Mouse (Mus musculus): ENCODE measurements around the gene Epha7. TPM values are rescaled to one million over a fixed set of nuclear protein-coding genes. Genes with fewer than 3 reads are reported as not detected.
A peak's percentile ranks its signal among the peaks of the same experiment; 100 is the strongest.

The Epha7 gene
- polyA plus RNA-seq, 1 experiment from 2014 or later = 26.4 TPM

GRCm38 (mm10) chr4:28881271-28882044 lies 68.5 kb downstream of the Epha7 start:
- Histone ChIP-seq H3K27ac (ENCODE audit: low read depth, low read length) (no peak overlapping the region), H3K4me2 (ENCODE audit: low read length) (no peak overlapping the region), H3K27me3 (replicated peaks; ENCODE audit: control insufficient read depth, insufficient read depth, low read length) (no peaks in the 10 kb centered on the region), H3K9me3 (replicated peaks; ENCODE audit: control insufficient read depth, low read length) (no peaks in the 10 kb centered on the region), H3K4me1 (ENCODE audit: control insufficient read depth, insufficient read depth, low read length) (peaks cover 5% of the 10 kb centered on the region; the same call in 1 of the 2 replicates), H3K9ac (ENCODE audit: low read length) (no peak overlapping the region), H3K36me3 (ENCODE audit: control insufficient read depth, insufficient read depth, low read length) (no peaks in the 10 kb centered on the region), H3K4me3 (ENCODE audit: low read depth, low read length) (no peak overlapping the region)
- WGBS = 18% methylated on average over 5 of the region's 5 CpGs
- no peak for ATAC-seq
- peak; percentile 17 for DNase-seq (ENCODE audit: low spot score)

- Histone ChIP-seq H3K4me3 (ENCODE audit: low read depth, low read length) (no peak overlapping the region), H3K4me1 (ENCODE audit: control insufficient read depth, insufficient read depth, low read length) (no peaks in the 10 kb centered on the region), H3K9ac (ENCODE audit: low read length) (no peak overlapping the region), H3K4me2 (ENCODE audit: low read length) (no peak overlapping the region), H3K9me3 (replicated peaks; ENCODE audit: control insufficient read depth, low read length) (no peaks in the 10 kb centered on the region), H3K36me3 (ENCODE audit: control insufficient read depth, insufficient read depth, low read length) (no peaks in the 10 kb centered on the region), H3K27ac (ENCODE audit: low read depth, low read length) (no peak overlapping the region), H3K27me3 (replicated peaks; ENCODE audit: control insufficient read depth, insufficient read depth, low read length) (no peaks in the 10 kb centered on the region)
- DNase-seq (ENCODE audit: low spot score) (no peak), ATAC-seq (no peak; the same call in 1 of the 2 replicates)
- WGBS = 89% methylated on average over 5 of the region's 5 CpGs
These were observed 76.7 kb downstream of the Epha7 start for GRCm38 (mm10) chr4:28889630-28890029.

- ATAC-seq = no peak
- WGBS = 77% methylated on average over 3 of the region's 3 CpGs
- no peak overlapping the region for H3K27ac ChIP-seq (ENCODE audit: low read depth, low read length)
These were observed 77.2 kb downstream of the Epha7 start for GRCm38 (mm10) chr4:28890102-28890501.

GRCm38 (mm10) chr4:28895480-28895879 lies 82.5 kb downstream of the Epha7 start:
- peak; percentile 76 for DNase-seq (ENCODE audit: low spot score)
- WGBS = 67% methylated on average over 7 of the region's 7 CpGs
- Histone ChIP-seq H3K36me3 (ENCODE audit: control insufficient read depth, insufficient read depth, low read length) (no peaks in the 10 kb centered on the region), H3K4me1 (ENCODE audit: control insufficient read depth, insufficient read depth, low read length) (no peaks in the 10 kb centered on the region; the same call in 1 of the 2 replicates), H3K27me3 (replicated peaks; ENCODE audit: control insufficient read depth, insufficient read depth, low read length) (no peaks in the 10 kb centered on the region), H3K27ac (ENCODE audit: low read depth, low read length) (peak overlapping the region; percentile 46), H3K4me3 (ENCODE audit: low read depth, low read length) (no peak overlapping the region), H3K9me3 (replicated peaks; ENCODE audit: control insufficient read depth, low read length) (no peaks in the 10 kb centered on the region), H3K4me2 (ENCODE audit: low read length) (no peak overlapping the region), H3K9ac (ENCODE audit: low read length) (no peak overlapping the region)
- peak; percentile 87; the same call in 1 of the 2 replicates for ATAC-seq

More at GRCm38 (mm10) chr4:28890102-28890501, 77.2 kb downstream of the Epha7 start:
- no peaks in the 10 kb centered on the region for H3K27me3 ChIP-seq (replicated peaks; ENCODE audit: control insufficient read depth, insufficient read depth, low read length)
- H3K4me2 ChIP-seq (ENCODE audit: low read length) = no peak overlapping the region
- no peaks in the 10 kb centered on the region for H3K4me1 ChIP-seq (ENCODE audit: control insufficient read depth, insufficient read depth, low read length)
- no peaks in the 10 kb centered on the region for H3K9me3 ChIP-seq (replicated peaks; ENCODE audit: control insufficient read depth, low read length)
- no peaks in the 10 kb centered on the region for H3K36me3 ChIP-seq (ENCODE audit: control insufficient read depth, insufficient read depth, low read length)
- no peak for DNase-seq (ENCODE audit: low spot score)
- H3K9ac ChIP-seq (ENCODE audit: low read length) = no peak overlapping the region
- no peak overlapping the region for H3K4me3 ChIP-seq (ENCODE audit: low read depth, low read length)

GRCm38 (mm10) chr4:28899373-28899772 lies 86.4 kb downstream of the Epha7 start:
- no peak overlapping the region for H3K9ac ChIP-seq (ENCODE audit: low read length)
- H3K4me3 ChIP-seq (ENCODE audit: low read depth, low read length) = no peak overlapping the region
- H3K36me3 ChIP-seq (ENCODE audit: control insufficient read depth, insufficient read depth, low read length) = no peaks in the 10 kb centered on the region
- H3K9me3 ChIP-seq (replicated peaks; ENCODE audit: control insufficient read depth, low read length) = no peaks in the 10 kb centered on the region
- H3K27me3 ChIP-seq (replicated peaks; ENCODE audit: control insufficient read depth, insufficient read depth, low read length) = no peaks in the 10 kb centered on the region
- H3K4me2 ChIP-seq (ENCODE audit: low read length) = no peak overlapping the region
- WGBS = 75% methylated on average over 4 of the region's 4 CpGs
- H3K4me1 ChIP-seq (ENCODE audit: control insufficient read depth, insufficient read depth, low read length) = no peaks in the 10 kb centered on the region; the same call in 1 of the 2 replicates
- no peak overlapping the region for H3K27ac ChIP-seq (ENCODE audit: low read depth, low read length)
- no peak for DNase-seq (ENCODE audit: low spot score)
- no peak for ATAC-seq

GRCm38 (mm10) chr4:28899783-28900182 lies 86.9 kb downstream of the Epha7 start:
- H3K4me2 ChIP-seq (ENCODE audit: low read length) = no peak overlapping the region
- H3K4me3 ChIP-seq (ENCODE audit: low read depth, low read length) = no peak overlapping the region
- H3K36me3 ChIP-seq (ENCODE audit: control insufficient read depth, insufficient read depth, low read length) = no peaks in the 10 kb centered on the region
- no peak overlapping the region for H3K9ac ChIP-seq (ENCODE audit: low read length)
- 73% methylated on average over 11 of the region's 11 CpGs for WGBS
- DNase-seq (ENCODE audit: low spot score) (peak; percentile 49), ATAC-seq (no peak)
- no peaks in the 10 kb centered on the region; the same call in 1 of the 2 replicates for H3K4me1 ChIP-seq (ENCODE audit: control insufficient read depth, insufficient read depth, low read length)
- no peaks in the 10 kb centered on the region for H3K27me3 ChIP-seq (replicated peaks; ENCODE audit: control insufficient read depth, insufficient read depth, low read length)
- no peaks in the 10 kb centered on the region for H3K9me3 ChIP-seq (replicated peaks; ENCODE audit: control insufficient read depth, low read length)
- H3K27ac ChIP-seq (ENCODE audit: low read depth, low read length) = no peak overlapping the region

GRCm38 (mm10) chr4:28901496-28901895 lies 88.6 kb downstream of the Epha7 start:
- Histone ChIP-seq H3K4me2 (ENCODE audit: low read length) (no peak overlapping the region), H3K27ac (ENCODE audit: low read depth, low read length) (peak overlapping the region; percentile 5), H3K9ac (ENCODE audit: low read length) (no peak overlapping the region), H3K27me3 (replicated peaks; ENCODE audit: control insufficient read depth, insufficient read depth, low read length) (no peaks in the 10 kb centered on the region), H3K4me1 (ENCODE audit: control insufficient read depth, insufficient read depth, low read length) (no peaks in the 10 kb centered on the region; the same call in 1 of the 2 replicates), H3K4me3 (ENCODE audit: low read depth, low read length) (no peak overlapping the region), H3K36me3 (ENCODE audit: control insufficient read depth, insufficient read depth, low read length) (no peaks in the 10 kb centered on the region), H3K9me3 (replicated peaks; ENCODE audit: control insufficient read depth, low read length) (no peaks in the 10 kb centered on the region)
- peak; percentile 76 for ATAC-seq
- DNase-seq (ENCODE audit: low spot score) = peak; percentile 67
- 44% methylated on average over 5 of the region's 5 CpGs for WGBS

- Histone ChIP-seq H3K4me2 (ENCODE audit: low read length) (no peak overlapping the region), H3K27ac (ENCODE audit: low read depth, low read length) (peak overlapping the region; percentile 5), H3K27me3 (replicated peaks; ENCODE audit: control insufficient read depth, insufficient read depth, low read length) (no peaks in the 10 kb centered on the region), H3K9ac (ENCODE audit: low read length) (no peak overlapping the region), H3K4me3 (ENCODE audit: low read depth, low read length) (no peak overlapping the region), H3K4me1 (ENCODE audit: control insufficient read depth, insufficient read depth, low read length) (no peaks in the 10 kb centered on the region; the same call in 1 of the 2 replicates), H3K36me3 (ENCODE audit: control insufficient read depth, insufficient read depth, low read length) (no peaks in the 10 kb centered on the region), H3K9me3 (replicated peaks; ENCODE audit: control insufficient read depth, low read length) (no peaks in the 10 kb centered on the region)
- WGBS = 19% methylated on average over 4 of the region's 4 CpGs
- DNase-seq (ENCODE audit: low spot score) (peak; percentile 80), ATAC-seq (peak; percentile 91)
These were observed 89.2 kb downstream of the Epha7 start for GRCm38 (mm10) chr4:28902004-28902704.

- Histone ChIP-seq H3K27ac (ENCODE audit: low read depth, low read length) (no peak overlapping the region), H3K27me3 (replicated peaks; ENCODE audit: control insufficient read depth, insufficient read depth, low read length) (no peaks in the 10 kb centered on the region), H3K4me1 (ENCODE audit: control insufficient read depth, insufficient read depth, low read length) (no peaks in the 10 kb centered on the region), H3K4me2 (ENCODE audit: low read length) (no peak overlapping the region), H3K9ac (ENCODE audit: low read length) (no peak overlapping the region), H3K36me3 (ENCODE audit: control insufficient read depth, insufficient read depth, low read length) (no peaks in the 10 kb centered on the region), H3K9me3 (replicated peaks; ENCODE audit: control insufficient read depth, low read length) (no peaks in the 10 kb centered on the region), H3K4me3 (ENCODE audit: low read depth, low read length) (no peak overlapping the region)
- DNase-seq (ENCODE audit: low spot score) (no peak), ATAC-seq (no peak)
- WGBS = 84% methylated on average over 2 of the region's 2 CpGs
These were observed 94.1 kb downstream of the Epha7 start for GRCm38 (mm10) chr4:28906985-28907384.

All from forebrain, embryonic 14.5 days (tissue).